Mouse (Mus musculus) olfactory bulb, adult 2 months (tissue): ENCODE data around the gene Mbnl2.

Source experiments
- CTCF ChIP-seq: fragments of 200-500 bp; IDR thresholded peaks from 2 replicates; pipeline ENCODE4 v1.5.1; 2012; ENCODE audit warnings: low read depth, mild to moderate bottlenecking, low read length, moderate library complexity; ENCODE audit not compliant: insufficient read depth
- POLR2A ChIP-seq: fragments of 200-500 bp; IDR thresholded peaks from 2 replicates; pipeline ENCODE4 v1.6.1; 2012; ENCODE audit warnings: mild to moderate bottlenecking, low read depth, low read length, moderate library complexity; ENCODE audit not compliant: insufficient read depth

DNA sequence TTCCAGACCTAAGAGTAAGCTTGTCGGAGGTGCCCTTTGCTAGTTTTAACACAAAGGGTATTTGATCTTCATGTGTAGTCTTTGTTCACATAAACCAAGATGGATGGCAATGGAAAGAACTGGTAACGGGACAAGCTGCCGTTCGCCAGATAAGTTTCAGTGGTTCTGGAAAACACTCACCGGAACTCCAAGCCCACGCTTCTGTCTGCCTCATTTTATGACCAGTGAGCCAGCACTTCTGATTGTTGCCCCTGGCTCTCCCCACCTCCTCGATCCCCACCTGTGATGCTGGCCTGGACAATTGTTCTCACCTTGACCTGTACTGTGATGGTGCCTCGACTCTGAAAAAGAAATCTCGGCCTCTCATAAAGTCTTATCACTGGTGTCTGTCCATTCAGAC, 117.0 kb downstream of the Mbnl2 start:
- TF ChIP-seq CTCF (no peak), POLR2A (no peak)
